In the genomic region with DNA sequence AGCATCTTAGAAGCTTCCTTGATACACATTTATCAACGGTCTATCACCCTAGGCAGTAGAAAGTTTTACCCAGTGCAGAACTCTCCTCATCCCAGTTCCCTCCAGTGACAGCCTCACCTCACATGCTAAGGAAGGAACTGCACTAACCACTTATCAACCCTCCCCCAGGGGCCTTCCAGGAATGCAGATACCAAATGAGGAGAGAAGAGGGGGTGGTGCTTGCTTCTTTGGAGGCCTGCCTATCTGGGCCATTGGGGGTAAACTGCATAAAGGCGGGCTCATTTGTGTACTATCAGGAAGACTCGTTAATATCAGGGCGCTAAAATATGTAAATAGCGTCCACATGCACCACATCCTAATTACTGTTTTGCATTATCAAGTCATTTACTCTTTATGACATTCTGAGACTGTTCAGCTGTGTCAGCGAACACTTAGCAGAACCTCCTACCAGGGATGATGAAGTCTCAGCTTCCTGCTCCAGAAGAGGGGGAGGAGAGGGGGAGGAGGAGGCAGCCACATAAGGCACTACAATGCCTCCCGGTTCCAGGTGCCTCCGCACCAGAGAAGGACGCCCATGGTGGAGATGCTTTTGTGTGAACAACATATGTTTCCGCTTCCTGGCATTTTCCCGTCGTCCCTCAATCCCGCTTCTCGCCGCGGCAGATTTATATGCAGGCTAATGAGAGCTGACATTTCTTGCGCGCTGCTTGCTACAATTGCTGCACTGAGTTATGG, we compare ENCODE assay signal across 8 mouse cellular contexts.
DNase-seq lines count a peak whose midpoint lies in the region; ATAC-seq lines count a peak whose summit lies in the region.

No protein-coding gene starts in this region.

- H3K9me3 ChIP-seq in liver, embryonic 11.5 days (ENCODE audit: control insufficient read depth, low read length) = no peaks in the 10 kb centered on the region
- H3K9me3 ChIP-seq in liver, embryonic 12.5 days (replicated peaks) = no peaks in the 10 kb centered on the region
- no peaks in the 10 kb centered on the region for H3K9me3 ChIP-seq in embryonic facial prominence, embryonic 12.5 days
- H3K9me3 ChIP-seq in neural tube, embryonic 14.5 days (ENCODE audit: control insufficient read depth, low read length) = no peaks in the 10 kb centered on the region

- 39% methylated on average over 18 of the region's 18 CpGs for WGBS in liver, embryonic 11.5 days
- 36% methylated on average over 18 of the region's 18 CpGs for WGBS in liver, embryonic 12.5 days (ENCODE audit: insufficient replicate concordance)
- 47% methylated on average over 18 of the region's 18 CpGs for WGBS in embryonic facial prominence, embryonic 12.5 days
- 20% methylated on average over 18 of the region's 18 CpGs for WGBS in neural tube, embryonic 14.5 days

- 0 out of 2 replicates have a peak overlapping the region, but pooled peaks have one; percentile 22 for H3K4me2 ChIP-seq in liver, embryonic 11.5 days
- no peak overlapping the region for H3K4me2 ChIP-seq in liver, embryonic 12.5 days
- peak overlapping the region; percentile 44 for H3K4me2 ChIP-seq in embryonic facial prominence, embryonic 12.5 days (replicated peaks)
- H3K4me2 ChIP-seq in neural tube, embryonic 14.5 days (ENCODE audit: low read depth, low read length) = peak overlapping the region; percentile 26

- H3K27ac ChIP-seq in liver, embryonic 11.5 days (ENCODE audit: low read depth, low read length) = no peak overlapping the region
- no peak overlapping the region for H3K27ac ChIP-seq in liver, embryonic 12.5 days
- no peak overlapping the region for H3K27ac ChIP-seq in embryonic facial prominence, embryonic 12.5 days
- peak overlapping the region; percentile 60 for H3K27ac ChIP-seq in neural tube, embryonic 14.5 days (ENCODE audit: low read depth, low read length)

- DNase-seq in liver, embryonic 11.5 days (ENCODE audit: low spot score) = no peak
- DNase-seq in kidney, postnatal 4 days = peak; percentile 45 to 56
- no peak for DNase-seq in liver
- no peak for DNase-seq in ovary, adult 18-20 months (ENCODE audit: low spot score)
- DNase-seq in thymus, postnatal 14 days = no peak

- H3K4me1 ChIP-seq in liver, embryonic 11.5 days (replicated peaks; ENCODE audit: control insufficient read depth, insufficient read depth, low read length) = no peaks in the 10 kb centered on the region; the same call in 1 of the 2 replicates
- no peaks in the 10 kb centered on the region for H3K4me1 ChIP-seq in liver, embryonic 12.5 days
- H3K4me1 ChIP-seq in embryonic facial prominence, embryonic 12.5 days = peaks cover 14% of the 10 kb centered on the region
- H3K4me1 ChIP-seq in neural tube, embryonic 14.5 days (ENCODE audit: control insufficient read depth, insufficient read depth, low read length) = peaks cover 24% of the 10 kb centered on the region

- no peak overlapping the region for H3K9ac ChIP-seq in liver, embryonic 11.5 days (ENCODE audit: low read depth, low read length)
- H3K9ac ChIP-seq in liver, embryonic 12.5 days = no peak overlapping the region
- H3K9ac ChIP-seq in embryonic facial prominence, embryonic 12.5 days = no peak overlapping the region
- peak overlapping the region; percentile 17; the same call in 1 of the 2 replicates for H3K9ac ChIP-seq in neural tube, embryonic 14.5 days (replicated peaks; ENCODE audit: low read depth, low read length)

- H3K36me3 ChIP-seq in liver, embryonic 11.5 days (ENCODE audit: control insufficient read depth, insufficient read depth, low read length) = no peaks in the 10 kb centered on the region
- H3K36me3 ChIP-seq in liver, embryonic 12.5 days = no peaks in the 10 kb centered on the region
- H3K36me3 ChIP-seq in embryonic facial prominence, embryonic 12.5 days = no peaks in the 10 kb centered on the region
- no peaks in the 10 kb centered on the region for H3K36me3 ChIP-seq in neural tube, embryonic 14.5 days (ENCODE audit: control insufficient read depth, insufficient read depth, low read length)

- no peak overlapping the region for H3K4me3 ChIP-seq in liver, embryonic 11.5 days (ENCODE audit: low read depth, low read length)
- H3K4me3 ChIP-seq in liver, embryonic 12.5 days = no peak overlapping the region
- H3K4me3 ChIP-seq in embryonic facial prominence, embryonic 12.5 days = no peak overlapping the region
- H3K4me3 ChIP-seq in neural tube, embryonic 14.5 days (ENCODE audit: low read depth, low read length) = no peak overlapping the region

- no peaks in the 10 kb centered on the region; the same call in 1 of the 2 replicates for H3K27me3 ChIP-seq in liver, embryonic 11.5 days (replicated peaks; ENCODE audit: control insufficient read depth, insufficient read depth, low read length)
- no peaks in the 10 kb centered on the region; the same call in 1 of the 2 replicates for H3K27me3 ChIP-seq in liver, embryonic 12.5 days (replicated peaks)
- no peaks in the 10 kb centered on the region for H3K27me3 ChIP-seq in embryonic facial prominence, embryonic 12.5 days
- H3K27me3 ChIP-seq in neural tube, embryonic 14.5 days (ENCODE audit: control insufficient read depth, insufficient read depth, low read length) = no peaks in the 10 kb centered on the region

- ATAC-seq in liver, embryonic 11.5 days (replicated peaks; ENCODE audit: low FRiP score) = no peak
- ATAC-seq in liver, embryonic 12.5 days = no peak
- no peak; the same call in 1 of the 2 replicates for ATAC-seq in embryonic facial prominence, embryonic 12.5 days (ENCODE audit: insufficient number of reproducible peaks, insufficient read depth, low FRiP score, low TSS enrichment)
- peak; percentile 77 for ATAC-seq in neural tube, embryonic 14.5 days (ENCODE audit: low read depth)

Comparison
In these comparisons a context has a peak if more than half of its experiments do, and no peak if none do; other contexts are left out.
1. DNase-seq: peak in kidney, postnatal 4 days (2 of 2); none in liver, embryonic 11.5 days (single experiment), liver (single experiment), ovary, adult 18-20 months (single experiment) and thymus, postnatal 14 days (single experiment).